Mouse (Mus musculus) embryonic facial prominence, embryonic 13.5 days (tissue): ENCODE results near the gene Mgat5. TPM values are rescaled to one million over a fixed set of nuclear protein-coding genes. Genes with fewer than 3 reads are reported as not detected.

ENCODE experiments used
- ATAC-seq: fragments of 200-750 bp; cut with Nextera tagmentation; 2 replicates; pipeline ENCODE4 v1.8.0; 2017; ENCODE audit warnings: low read depth; ENCODE audit not compliant: insufficient number of reproducible peaks, insufficient read depth, low FRiP score, low TSS enrichment
- H3K27ac ChIP-seq: fragments of 300-500 bp; sonication (generic); 2 replicates; pipeline ENCODE4 v1.5.1; 2015; ENCODE audit warnings: moderate library complexity, mild to moderate bottlenecking, inconsistent platforms
- H3K27me3 ChIP-seq: fragments of 300-500 bp; sonication (generic); 2 replicates; pipeline ENCODE4 v1.6.1; 2015; ENCODE audit warnings: mild to moderate bottlenecking, inconsistent platforms
- H3K36me3 ChIP-seq: fragments of 300-500 bp; sonication (generic); 2 replicates; pipeline ENCODE4 v1.6.1; 2015; ENCODE audit warnings: mild to moderate bottlenecking, inconsistent platforms
- H3K4me1 ChIP-seq: fragments of 300-500 bp; sonication (generic); 2 replicates; pipeline ENCODE4 v1.6.1; 2015; ENCODE audit warnings: inconsistent platforms
- H3K4me2 ChIP-seq: fragments of 300-500 bp; sonication (generic); 2 replicates; pipeline ENCODE4 v1.6.1; 2015; ENCODE audit warnings: moderate library complexity, mild to moderate bottlenecking, inconsistent platforms
- H3K4me3 ChIP-seq: fragments of 300-500 bp; sonication (generic); 2 replicates; pipeline ENCODE4 v1.5.1; 2015; ENCODE audit warnings: mild to moderate bottlenecking, inconsistent platforms
- H3K9ac ChIP-seq: fragments of 300-500 bp; sonication (generic); 2 replicates; pipeline ENCODE4 v1.6.1; 2015; ENCODE audit warnings: mild to moderate bottlenecking, inconsistent platforms
- H3K9me3 ChIP-seq: fragments of 300-500 bp; sonication (generic); 2 replicates; pipeline ENCODE4 v1.6.1; 2016; ENCODE audit warnings: inconsistent platforms
- WGBS: fragments of 180-500 bp; shearing (Covaris S2); methylation state at CpG from one replicate; pipeline ENCODE4 v1.1.7; 2015; ENCODE audit warnings: mixed read lengths; 5-methylcytosine and 5-hydroxymethylcytosine counted together
- polyA plus RNA-seq: library from polyadenylated mRNA; unstranded; fragments of >200 nt; fragmentation: Nextera tagmentation; extraction: Ambion mirVana; gene quantifications from 2 replicates; pipeline ENCODE4 v1.2.1, GENCODE M21; 2015

The Mgat5 gene
- polyA plus RNA-seq, 1 experiment from 2014 or later: 7.0 TPM

DNA sequence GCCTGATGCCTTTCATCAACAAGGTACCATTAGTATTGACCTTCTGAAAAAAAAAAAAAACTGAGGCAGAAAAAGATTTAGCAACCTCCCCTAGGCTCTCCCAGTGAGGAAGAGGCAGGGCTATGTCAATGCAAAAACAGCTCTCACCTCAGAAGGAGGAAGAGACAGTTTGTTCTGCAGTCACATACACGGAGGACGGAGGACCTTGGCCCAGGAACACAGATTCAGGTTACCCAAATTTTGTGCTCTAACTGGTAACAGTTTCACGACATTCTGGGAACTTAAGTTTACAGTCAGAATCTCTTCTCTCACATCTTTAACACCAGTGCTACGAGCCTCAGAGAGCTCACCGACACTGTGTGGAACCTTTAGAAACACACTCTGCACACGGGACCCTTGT, 307.9 kb downstream of the Mgat5 start:
- Histone ChIP-seq H3K9me3 (no peaks in the 10 kb centered on the region), H3K27ac (no peak overlapping the region), H3K9ac (no peak overlapping the region), H3K4me2 (no peak overlapping the region), H3K4me3 (no peak overlapping the region), H3K27me3 (no peaks in the 10 kb centered on the region), H3K4me1 (no peaks in the 10 kb centered on the region), H3K36me3 (no peaks in the 10 kb centered on the region)
- WGBS: 73% methylated on average over 6 of the region's 6 CpGs
- ATAC-seq: no peak

DNA sequence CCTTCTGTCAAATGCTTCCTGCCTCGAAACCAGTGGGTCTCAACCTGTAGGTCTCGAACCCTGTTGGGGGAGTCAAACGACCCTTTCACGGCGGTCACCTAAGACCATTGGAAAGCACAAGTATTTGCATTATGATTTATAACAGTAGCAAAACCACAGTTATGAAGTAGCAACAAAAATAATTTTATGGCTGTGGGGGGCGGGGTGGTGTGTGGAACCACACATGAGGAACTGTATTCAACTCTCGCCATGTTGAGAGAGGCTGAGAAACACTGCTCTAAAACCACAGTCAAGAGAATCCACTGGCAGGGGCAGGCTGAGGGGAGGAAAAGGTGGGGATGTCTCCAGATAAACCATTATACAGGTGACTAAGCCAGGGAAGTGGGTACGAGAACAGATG, 308.3 kb downstream of the Mgat5 start:
- Histone ChIP-seq H3K4me3 (no peak overlapping the region), H3K9me3 (no peaks in the 10 kb centered on the region), H3K27ac (no peak overlapping the region), H3K4me1 (no peaks in the 10 kb centered on the region), H3K27me3 (no peaks in the 10 kb centered on the region), H3K4me2 (no peak overlapping the region), H3K9ac (no peak overlapping the region), H3K36me3 (no peaks in the 10 kb centered on the region)
- WGBS: 90% methylated on average over 8 of the region's 8 CpGs
- no peak for ATAC-seq

GRCm38 (mm10) chr1:127513664-127514063, 308.8 kb downstream of the Mgat5 start:
- 88% methylated on average over 3 of the region's 3 CpGs for WGBS
- no peak overlapping the region for H3K27ac ChIP-seq
- H3K4me2 ChIP-seq: no peak overlapping the region
- H3K9ac ChIP-seq: no peak overlapping the region
- no peaks in the 10 kb centered on the region for H3K36me3 ChIP-seq
- H3K4me3 ChIP-seq: no peak overlapping the region
- no peaks in the 10 kb centered on the region for H3K4me1 ChIP-seq
- ATAC-seq: no peak
- H3K9me3 ChIP-seq: no peaks in the 10 kb centered on the region
- no peaks in the 10 kb centered on the region for H3K27me3 ChIP-seq

DNA sequence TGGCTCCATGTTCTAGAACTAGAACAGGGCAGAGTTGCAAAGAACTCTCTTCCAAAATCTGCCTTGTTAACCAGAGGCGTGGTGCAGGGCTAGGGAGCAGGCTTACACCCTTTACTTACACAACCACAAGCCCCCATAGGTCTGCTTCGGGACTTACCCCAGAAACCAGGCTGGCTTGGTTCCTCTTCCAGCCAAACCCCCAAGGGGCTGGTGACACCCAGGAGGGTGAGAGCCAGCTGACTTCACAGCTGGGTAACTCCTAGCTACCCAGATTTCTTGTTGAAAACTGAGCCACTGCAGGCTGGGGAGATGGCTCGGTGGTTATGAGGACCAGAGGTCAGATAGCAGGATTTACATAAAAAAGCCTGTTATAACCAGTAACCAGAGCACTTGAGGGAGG, 309.7 kb downstream of the Mgat5 start:
- ATAC-seq: no peak

GRCm38 (mm10) chr1:127514888-127515287, 310.1 kb downstream of the Mgat5 start:
- Histone ChIP-seq H3K9me3 (no peaks in the 10 kb centered on the region), H3K4me1 (no peaks in the 10 kb centered on the region), H3K27me3 (no peaks in the 10 kb centered on the region), H3K36me3 (no peaks in the 10 kb centered on the region), H3K4me2 (no peak overlapping the region), H3K9ac (no peak overlapping the region), H3K27ac (no peak overlapping the region), H3K4me3 (no peak overlapping the region)
- WGBS: 97% methylated on average over 10 of the region's 10 CpGs
- ATAC-seq: no peak

More for the DNA sequence above, 309.7 kb downstream of the Mgat5 start:
- Histone ChIP-seq H3K9me3 (no peaks in the 10 kb centered on the region), H3K27ac (no peak overlapping the region), H3K4me2 (no peak overlapping the region), H3K4me1 (no peaks in the 10 kb centered on the region), H3K9ac (no peak overlapping the region), H3K36me3 (no peaks in the 10 kb centered on the region), H3K4me3 (no peak overlapping the region), H3K27me3 (no peaks in the 10 kb centered on the region)
- WGBS: 70% methylated on average over 3 of the region's 3 CpGs

GRCm38 (mm10) chr1:127523364-127523763, 318.5 kb downstream of the Mgat5 start:
- H3K4me2 ChIP-seq: no peak overlapping the region
- no peak overlapping the region for H3K4me3 ChIP-seq
- H3K9ac ChIP-seq: no peak overlapping the region
- H3K27ac ChIP-seq: no peak overlapping the region
- H3K4me1 ChIP-seq: no peaks in the 10 kb centered on the region
- H3K9me3 ChIP-seq: no peaks in the 10 kb centered on the region
- no peaks in the 10 kb centered on the region for H3K36me3 ChIP-seq
- ATAC-seq: no peak
- no peaks in the 10 kb centered on the region for H3K27me3 ChIP-seq
- WGBS: 86% methylated on average over 8 of the region's 8 CpGs

GRCm38 (mm10) chr1:127530849-127531580, 326.2 kb downstream of the Mgat5 start:
- ATAC-seq: no peak
- WGBS: 52% methylated on average over 14 of the region's 14 CpGs

GRCm38 (mm10) chr1:127531723-127532122, 326.9 kb downstream of the Mgat5 start:
- H3K27ac ChIP-seq: no peak overlapping the region
- no peaks in the 10 kb centered on the region for H3K36me3 ChIP-seq
- H3K27me3 ChIP-seq: no peaks in the 10 kb centered on the region
- WGBS: 77% methylated on average over 5 of the region's 5 CpGs
- H3K9me3 ChIP-seq: no peaks in the 10 kb centered on the region
- H3K9ac ChIP-seq: no peak overlapping the region
- no peak for ATAC-seq
- H3K4me1 ChIP-seq: peaks cover 26% of the 10 kb centered on the region
- no peak overlapping the region for H3K4me2 ChIP-seq
- no peak overlapping the region for H3K4me3 ChIP-seq

More at GRCm38 (mm10) chr1:127530849-127531580, 326.2 kb downstream of the Mgat5 start:
- no peak overlapping the region for H3K4me2 ChIP-seq
- H3K9ac ChIP-seq: 0 out of 2 replicates have a peak overlapping the region, but pooled peaks have one; percentile 2
- H3K36me3 ChIP-seq: no peaks in the 10 kb centered on the region
- no peak overlapping the region for H3K27ac ChIP-seq
- no peaks in the 10 kb centered on the region for H3K9me3 ChIP-seq
- no peaks in the 10 kb centered on the region for H3K27me3 ChIP-seq
- H3K4me1 ChIP-seq: 0 out of 2 replicates have a peak, but pooled peaks cover 19% of the 10 kb centered on the region
- H3K4me3 ChIP-seq: no peak overlapping the region

DNA sequence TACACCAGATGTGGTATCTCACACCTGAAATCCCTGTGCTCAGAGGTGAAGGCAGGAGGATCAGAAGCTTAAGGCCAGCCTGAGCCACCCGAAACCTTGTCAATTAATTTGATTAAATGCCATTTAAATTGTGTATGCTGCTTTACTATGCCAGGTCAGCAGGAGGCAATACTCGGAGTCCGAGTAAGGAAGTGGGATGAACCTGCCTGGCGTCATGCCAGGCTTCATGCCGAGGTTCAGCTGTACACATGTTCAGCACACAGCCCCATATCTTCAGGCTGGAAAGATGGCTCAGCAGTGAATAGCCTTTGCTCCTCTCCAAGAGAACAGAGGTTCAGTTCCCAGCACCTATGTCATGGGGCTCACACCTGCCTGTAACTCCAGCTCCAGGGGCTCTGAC, 331.6 kb downstream of the Mgat5 start:
- H3K4me1 ChIP-seq: peaks cover 41% of the 10 kb centered on the region
- H3K4me3 ChIP-seq: peak overlapping the region; percentile 34; the same call in 1 of the 2 replicates
- 34% methylated on average over 5 of the region's 5 CpGs for WGBS
- no peaks in the 10 kb centered on the region for H3K9me3 ChIP-seq
- H3K4me2 ChIP-seq: peak overlapping the region; percentile 57
- H3K36me3 ChIP-seq: no peaks in the 10 kb centered on the region
- no peak for ATAC-seq
- H3K9ac ChIP-seq: peak overlapping the region; percentile 58
- peak overlapping the region; percentile 86 for H3K27ac ChIP-seq
- no peaks in the 10 kb centered on the region; the same call in 1 of the 2 replicates for H3K27me3 ChIP-seq

DNA sequence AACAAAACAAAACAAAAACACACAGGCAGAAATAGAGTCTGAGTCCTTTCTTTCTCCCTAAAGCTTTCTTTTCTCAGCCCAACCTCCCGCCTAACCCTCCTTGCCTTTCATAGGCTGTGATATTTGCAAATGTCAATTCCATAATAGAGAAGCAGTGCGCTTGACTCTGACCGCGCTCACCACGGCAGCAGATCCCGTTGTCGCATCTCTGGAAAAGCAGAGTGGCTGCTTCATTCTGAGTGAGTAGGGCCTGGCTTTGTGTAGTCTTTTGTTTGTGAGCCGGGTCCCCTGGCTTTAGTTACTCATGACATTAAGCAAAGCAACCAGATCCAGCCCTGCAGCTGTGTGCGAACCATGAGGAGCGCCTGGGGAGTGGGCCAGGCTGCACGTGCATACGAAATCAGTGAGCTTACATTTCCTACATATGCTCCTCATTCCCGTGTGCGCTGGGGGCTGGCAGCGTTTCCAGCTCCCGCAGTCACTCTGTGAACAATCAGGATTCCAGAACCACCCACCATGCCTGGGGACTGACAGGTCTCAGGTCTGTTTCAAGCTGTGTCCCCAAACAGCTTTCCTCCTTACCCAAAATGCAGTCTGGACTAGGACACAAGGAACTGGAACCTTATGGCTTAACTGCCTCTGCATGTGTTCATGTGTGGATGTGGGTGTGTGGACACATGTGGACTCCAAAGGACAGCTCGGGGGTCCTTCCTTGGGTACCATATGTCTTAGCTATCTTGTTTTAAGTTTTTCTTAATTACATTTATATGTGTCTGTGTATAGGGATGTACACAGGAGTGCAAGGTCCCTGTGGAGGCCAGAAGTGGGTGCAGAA, 332.6 kb downstream of the Mgat5 start:
- Histone ChIP-seq H3K9me3 (no peaks in the 10 kb centered on the region), H3K27ac (peak overlapping the region; percentile 86), H3K36me3 (no peaks in the 10 kb centered on the region), H3K4me2 (peak overlapping the region; percentile 57), H3K9ac (peak overlapping the region; percentile 58), H3K4me1 (peaks cover 39% of the 10 kb centered on the region), H3K27me3 (no peaks in the 10 kb centered on the region; the same call in 1 of the 2 replicates), H3K4me3 (peak overlapping the region; percentile 34)
- 9% methylated on average over 17 of the region's 17 CpGs for WGBS
- ATAC-seq: peak; percentile 82
